Mouse (Mus musculus) midbrain, embryonic 14.5 days (tissue): Measurements from ENCODE around the gene Atp13a2. TPM values are rescaled to one million over a fixed set of nuclear protein-coding genes. Genes with fewer than 3 reads are reported as not detected.

Source experiments
- ATAC-seq: fragments of 200-750 bp; cut with Nextera tagmentation; 2 replicates; pipeline ENCODE4 v1.8.0; 2017; ENCODE audit warnings: moderate number of reproducible peaks, moderate library complexity; ENCODE audit not compliant: low FRiP score, low TSS enrichment
- DNase-seq: peaks from one replicate; pipeline ENCODE4 v3.0.0-alpha.2; 2015
- H3K27ac ChIP-seq: fragments of 300-500 bp; sonication (generic); replicated peaks from 2 replicates; pipeline ENCODE4 v1.5.1; 2014; ENCODE audit warnings: mild to moderate bottlenecking, low read depth, low read length, moderate library complexity
- H3K27me3 ChIP-seq: fragments of 300-500 bp; sonication (generic); 2 replicates; pipeline ENCODE4 v1.6.1; 2014; ENCODE audit warnings: low read length, control low read depth, mixed read lengths; ENCODE audit not compliant: control insufficient read depth, insufficient read depth
- H3K36me3 ChIP-seq: fragments of 300-500 bp; sonication (generic); 2 replicates; pipeline ENCODE4 v1.6.1; 2014; ENCODE audit warnings: low read length, control low read depth; ENCODE audit not compliant: control insufficient read depth, insufficient read depth
- H3K4me1 ChIP-seq: fragments of 300-500 bp; sonication (generic); 2 replicates; pipeline ENCODE4 v1.6.1; 2014; ENCODE audit warnings: mild to moderate bottlenecking, antibody characterized with exemption, low read length, control low read depth; ENCODE audit not compliant: control insufficient read depth, insufficient read depth
- H3K4me2 ChIP-seq: fragments of 300-500 bp; sonication (generic); 2 replicates; pipeline ENCODE4 v1.6.1; 2014; ENCODE audit warnings: mild to moderate bottlenecking, low read length, moderate library complexity
- H3K4me3 ChIP-seq: fragments of 300-500 bp; sonication (generic); replicated peaks from 2 replicates; pipeline ENCODE4 v1.5.1; 2014; ENCODE audit warnings: low read depth, low read length
- H3K9ac ChIP-seq: fragments of 300-500 bp; sonication (generic); replicated peaks from 2 replicates; pipeline ENCODE4 v1.6.1; 2014; ENCODE audit warnings: mild to moderate bottlenecking, low read length, moderate library complexity
- H3K9me3 ChIP-seq: fragments of 300-500 bp; sonication (generic); 2 replicates; pipeline ENCODE4 v1.6.1; 2016; ENCODE audit warnings: low read length, control low read depth, mixed read lengths; ENCODE audit not compliant: control insufficient read depth
- WGBS: fragments of 180-500 bp; shearing (Covaris S2); extraction: QIAGEN DNeasy Blood & Tissue Kit; methylation state at CpG from one replicate; pipeline ENCODE4 v1.1.7; 2014; 5-methylcytosine and 5-hydroxymethylcytosine counted together
- polyA plus RNA-seq: library from polyadenylated mRNA; unstranded; fragments of >200 nt; fragmentation: Nextera tagmentation; extraction: Ambion mirVana; gene quantifications from 2 replicates; pipeline ENCODE4 v1.2.1, GENCODE M21; 2014

Atp13a2 gene
- polyA plus RNA-seq, 1 experiment from 2014 or later: 162 TPM

- Histone ChIP-seq H3K27ac (peak overlapping the region; percentile 98), H3K4me1 (peaks cover 54% of the 10 kb centered on the region), H3K9ac (peak overlapping the region; percentile 51), H3K4me2 (peak overlapping the region; percentile 50), H3K27me3 (no peaks in the 10 kb centered on the region), H3K9me3 (no peaks in the 10 kb centered on the region), H3K36me3 (peaks cover 13% of the 10 kb centered on the region; the same call in 1 of the 2 replicates), H3K4me3 (no peak overlapping the region)
- peak; percentile 55; the same call in 1 of the 2 replicates for ATAC-seq
- 6% methylated on average over 4 of the region's 4 CpGs for WGBS
- peak; percentile 91 for DNase-seq
Observed at GRCm38 (mm10) chr4:141049476-141049835, 62.8 kb downstream of the Atp13a2 start.

GRCm38 (mm10) chr4:141052442-141052841, 65.8 kb downstream of the Atp13a2 start:
- H3K27me3 ChIP-seq: no peaks in the 10 kb centered on the region
- peaks cover 49% of the 10 kb centered on the region for H3K4me1 ChIP-seq
- WGBS: 69% methylated on average over 12 of the region's 12 CpGs
- ATAC-seq: no peak
- peak overlapping the region; percentile 54 for H3K4me2 ChIP-seq
- DNase-seq: no peak
- H3K9ac ChIP-seq: no peak overlapping the region
- no peak overlapping the region for H3K4me3 ChIP-seq
- H3K9me3 ChIP-seq: no peaks in the 10 kb centered on the region
- H3K27ac ChIP-seq: peak overlapping the region; percentile 89
- peaks cover 7% of the 10 kb centered on the region for H3K36me3 ChIP-seq

- Histone ChIP-seq H3K9ac (peak overlapping the region; percentile 39), H3K27ac (peak overlapping the region; percentile 89), H3K4me3 (peak overlapping the region; percentile 18), H3K4me1 (peaks cover 46% of the 10 kb centered on the region), H3K27me3 (no peaks in the 10 kb centered on the region), H3K9me3 (no peaks in the 10 kb centered on the region), H3K4me2 (peak overlapping the region; percentile 54), H3K36me3 (peaks cover 8% of the 10 kb centered on the region)
- DNase-seq (no peak), ATAC-seq (no peak)
- 14% methylated on average over 8 of the region's 8 CpGs for WGBS
Observed at GRCm38 (mm10) chr4:141053138-141053537, 66.5 kb downstream of the Atp13a2 start.

GRCm38 (mm10) chr4:141053568-141054161, 67.0 kb downstream of the Atp13a2 start:
- Histone ChIP-seq H3K27ac (peak overlapping the region; percentile 89), H3K36me3 (peaks cover 8% of the 10 kb centered on the region), H3K4me2 (peak overlapping the region; percentile 54), H3K4me1 (peaks cover 41% of the 10 kb centered on the region), H3K27me3 (no peaks in the 10 kb centered on the region), H3K9ac (peak overlapping the region; percentile 39), H3K9me3 (no peaks in the 10 kb centered on the region), H3K4me3 (peak overlapping the region; percentile 18)
- DNase-seq: peak; percentile 82
- peak; percentile 70 for ATAC-seq
- 5% methylated on average over 17 of the region's 17 CpGs for whole genome bisulfite sequencing

Other genes with a start within 250 kb of the Atp13a2 start
- not detected in 2 replicates for gene Padi6, start 244.2 kb upstream of the Atp13a2 start, polyA plus RNA-seq
- 0.12 and 0.18 TPM in 2 replicates for gene Padi4, start 212.6 kb upstream of the Atp13a2 start, polyA plus RNA-seq
- gene Padi3, start 176.2 kb upstream of the Atp13a2 start, polyA plus RNA-seq: not detected in 2 replicates
- gene Padi1, start 141.1 kb upstream of the Atp13a2 start, polyA plus RNA-seq: 0.12 TPM in 1 of 2 replicates, not detected in the other
- 1.1 and 1.7 TPM in 2 replicates for gene Padi2, start 80.5 kb upstream of the Atp13a2 start, polyA plus RNA-seq
- gene Sdhb, start 25.7 kb upstream of the Atp13a2 start, polyA plus RNA-seq: 456 and 524 TPM in 2 replicates
- gene Mfap2, start 23.5 kb downstream of the Atp13a2 start, polyA plus RNA-seq: 142 and 169 TPM in 2 replicates
- 7.2 and 7.4 TPM in 2 replicates for gene Crocc, start 73.7 kb downstream of the Atp13a2 start, polyA plus RNA-seq
- gene Necap2, start 91.5 kb downstream of the Atp13a2 start, polyA plus RNA-seq: 38.4 and 43.3 TPM in 2 replicates
- gene Spata21, start 101.5 kb downstream of the Atp13a2 start, polyA plus RNA-seq: 0.24 TPM in 1 of 2 replicates, not detected in the other
- gene Szrd1, start 152.9 kb downstream of the Atp13a2 start, polyA plus RNA-seq: 17.1 and 38.5 TPM in 2 replicates
- gene Fbxo42, start 161.0 kb downstream of the Atp13a2 start, polyA plus RNA-seq: 28.6 and 31.9 TPM in 2 replicates
- 5.7 and 7.8 TPM in 2 replicates for gene Rsg1, start 227.1 kb downstream of the Atp13a2 start, polyA plus RNA-seq